Mouse (Mus musculus) retina, postnatal 7 days (tissue): ENCODE results near the gene Xrcc3.

Source experiments
- DNase-seq: peaks from one replicate; pipeline ENCODE4 v3.0.0-alpha.2; 2012; ENCODE audit warnings: low read depth, low spot score

Gene Xrcc3

DNA sequence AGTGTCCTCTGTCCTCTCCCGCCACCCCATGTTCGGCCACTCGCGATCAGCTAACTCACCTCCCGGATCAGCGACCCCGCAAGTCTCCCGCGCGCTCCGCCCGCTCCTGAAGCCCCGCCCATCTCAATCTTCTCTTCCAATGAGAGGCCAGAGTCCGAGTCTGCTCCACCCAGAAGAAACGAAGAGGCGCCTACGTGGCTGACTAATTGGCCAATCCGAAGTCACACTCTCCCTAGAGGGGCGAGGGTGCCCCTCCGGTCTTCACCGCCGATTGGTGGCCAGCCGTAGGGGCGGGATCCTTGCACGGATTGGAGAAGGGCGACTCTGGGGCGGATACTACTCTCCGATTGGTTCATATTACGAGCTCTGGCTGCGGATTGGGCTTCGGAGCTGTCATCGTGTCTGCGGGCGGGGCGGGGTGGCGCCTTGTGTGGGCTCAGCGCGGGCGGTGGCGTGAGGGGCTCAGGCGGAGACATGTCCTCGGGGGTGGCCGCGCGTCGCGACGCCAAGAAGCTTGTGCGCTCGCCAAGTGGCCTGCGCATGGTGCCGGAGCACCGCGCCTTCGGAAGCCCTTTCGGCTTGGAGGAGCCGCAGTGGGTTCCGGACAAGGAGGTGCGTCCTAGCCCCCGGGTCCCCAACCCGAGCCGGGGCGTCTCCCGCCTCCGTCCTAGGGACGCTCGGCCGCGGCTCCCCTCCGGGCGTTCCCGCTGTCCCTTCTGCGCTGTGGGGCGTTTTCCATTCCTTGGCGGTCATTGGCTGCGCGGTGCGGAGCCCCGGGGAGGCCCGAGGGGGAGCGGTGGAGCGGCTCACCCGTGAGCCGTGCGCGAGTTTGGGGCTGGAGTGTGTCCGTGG is at the start of gene Xrcc3, which contains the start of gene Zfyve21:
Gene Xrcc3 (minus strand): TSS at position 108 of the 852 bp plus-strand sequence.
Gene Zfyve21 (plus strand): TSS at position 405 of the 852 bp plus-strand sequence.
- peak; percentile 98 for DNase-seq

DNA sequence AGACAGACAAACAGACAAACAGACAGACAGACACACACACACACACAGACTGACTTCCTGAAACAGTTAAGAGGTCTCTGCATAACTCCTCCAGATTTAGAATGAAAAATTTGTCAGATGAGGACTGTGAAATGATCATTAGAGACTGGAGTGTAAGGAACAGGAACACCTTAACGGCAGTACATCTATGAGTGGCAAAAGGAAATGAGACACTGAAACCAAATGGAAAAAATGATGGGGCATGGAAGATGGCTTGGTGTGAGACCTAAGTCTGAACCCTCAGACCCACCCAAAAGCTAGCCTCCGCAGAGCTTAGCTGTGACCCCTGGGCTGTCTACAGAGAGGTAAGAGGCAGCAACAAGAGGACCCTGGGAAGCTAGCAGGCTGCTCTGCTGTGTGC is 41.8 kb upstream of the Xrcc3 start:
- DNase-seq = no peak

DNA sequence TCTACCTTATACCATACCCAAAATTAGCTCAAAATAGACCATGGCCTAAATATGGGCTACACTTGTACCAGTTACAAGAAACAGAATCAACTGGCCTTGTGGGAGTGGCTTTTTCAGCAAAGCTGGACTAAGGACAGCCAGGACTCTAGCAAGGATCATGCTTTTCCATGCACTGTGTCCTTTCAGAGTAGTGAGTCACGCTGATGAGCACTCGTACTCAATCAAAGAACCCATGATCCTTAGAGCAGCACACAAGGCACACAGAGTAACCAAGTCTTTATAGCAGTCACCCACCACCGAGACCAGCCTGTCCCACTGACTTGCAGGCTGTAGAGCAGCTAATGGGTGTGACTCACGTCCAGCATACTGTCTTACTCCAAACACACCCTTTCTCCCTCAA is 39.9 kb upstream of the Xrcc3 start:
- DNase-seq = no peak

DNA sequence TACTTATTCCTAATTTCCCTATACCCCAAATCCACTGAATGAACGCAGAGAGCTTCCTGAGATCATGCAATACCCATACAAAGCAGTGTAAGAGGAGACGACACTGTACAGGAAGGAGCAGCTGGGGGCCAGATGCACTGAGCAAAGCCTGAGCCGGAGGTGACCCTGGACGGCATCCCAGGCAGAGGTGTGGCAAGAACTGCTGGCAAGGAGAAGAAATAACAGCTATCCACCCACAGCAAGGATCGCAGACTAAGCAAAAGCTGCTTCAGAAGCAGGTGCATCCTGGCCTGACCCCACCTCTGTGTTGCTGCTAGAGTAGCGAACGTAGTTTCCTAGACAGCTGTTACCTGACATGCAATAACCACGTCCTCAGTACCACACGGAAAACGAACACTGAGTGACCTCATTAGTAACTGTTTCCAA is 39.4 kb upstream of the Xrcc3 start:
- DNase-seq = no peak

DNA sequence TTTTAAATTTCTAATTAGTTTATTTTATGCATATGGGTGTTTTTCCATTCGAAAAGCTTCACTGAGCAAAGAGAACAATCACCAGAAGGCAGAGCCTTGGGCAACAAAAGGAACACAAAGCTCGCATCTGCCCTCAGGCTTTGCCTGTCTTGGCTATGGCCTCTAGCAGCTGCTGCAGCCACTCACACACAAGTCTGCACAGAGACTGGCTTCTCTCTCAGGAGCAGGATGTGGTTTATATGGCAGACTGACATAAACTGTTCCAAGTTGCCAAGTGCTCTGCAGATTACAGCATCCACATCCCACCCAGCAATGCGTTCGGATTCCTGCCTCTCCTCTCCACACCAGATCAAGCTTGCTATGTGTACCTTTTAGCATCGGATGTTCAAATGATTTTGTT is 38.1 kb upstream of the Xrcc3 start:
- no peak for DNase-seq

DNA sequence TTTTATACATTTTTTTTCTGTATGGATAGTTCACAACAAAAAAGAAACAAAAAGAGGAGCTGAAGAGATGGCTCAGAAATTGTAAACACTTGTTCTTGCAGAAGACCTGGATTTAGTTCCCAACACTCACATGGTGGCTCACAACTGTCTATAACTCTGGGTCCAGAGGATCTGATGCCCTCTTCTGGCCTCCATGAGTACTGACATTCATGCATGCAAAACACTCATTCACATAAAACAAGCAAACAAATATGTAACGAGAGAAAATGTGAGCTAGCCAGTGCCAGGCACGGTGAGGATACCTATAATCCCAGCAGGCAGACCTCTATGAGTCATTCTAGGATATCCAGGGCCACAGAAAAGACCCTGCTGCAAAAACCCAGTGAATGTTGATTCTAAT is 37.6 kb upstream of the Xrcc3 start:
- DNase-seq = no peak

DNA sequence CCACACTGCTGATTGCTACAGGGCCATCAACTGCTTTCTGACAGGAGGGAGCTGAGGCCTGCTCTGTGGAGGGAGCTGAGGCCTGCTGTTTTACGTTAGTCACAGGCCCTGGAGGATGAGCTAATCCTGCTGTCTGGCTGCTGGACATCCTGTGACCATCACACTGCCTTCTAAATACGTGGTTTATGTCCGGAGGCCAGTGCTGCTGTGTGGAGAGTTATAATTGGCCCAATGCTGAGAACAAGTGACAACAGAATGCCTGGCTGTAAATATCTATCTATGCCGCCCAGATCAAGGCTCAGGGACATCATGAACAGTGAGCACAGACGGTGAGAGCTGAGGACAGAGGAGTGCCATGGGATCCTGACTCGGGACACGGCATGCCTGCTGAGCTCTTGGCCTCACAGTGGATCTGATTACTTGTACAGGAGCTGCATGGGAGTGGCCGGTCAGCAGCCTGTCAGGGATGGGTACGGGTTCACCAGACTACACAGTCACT is 34.7 kb upstream of the Xrcc3 start:
- no peak for DNase-seq

DNA sequence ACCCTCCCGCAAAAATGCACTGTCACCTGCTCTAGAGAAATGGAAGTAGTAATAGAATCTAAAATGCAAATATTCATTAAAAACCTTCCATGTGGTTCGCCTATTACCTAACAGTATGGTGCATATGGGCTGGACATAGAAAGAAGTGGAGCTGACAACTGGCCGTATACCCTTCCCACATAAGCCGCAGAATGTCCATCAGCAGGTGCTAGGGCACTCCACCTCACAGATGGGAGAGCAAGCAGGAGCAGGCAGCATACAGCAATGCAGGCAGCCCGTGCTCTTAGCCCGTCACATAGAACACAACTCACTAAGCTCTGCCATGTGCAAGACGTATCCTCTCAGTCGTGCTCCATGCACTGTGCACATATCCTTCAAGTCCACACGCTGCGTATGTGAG is 33.1 kb upstream of the Xrcc3 start:
- DNase-seq = no peak

DNA sequence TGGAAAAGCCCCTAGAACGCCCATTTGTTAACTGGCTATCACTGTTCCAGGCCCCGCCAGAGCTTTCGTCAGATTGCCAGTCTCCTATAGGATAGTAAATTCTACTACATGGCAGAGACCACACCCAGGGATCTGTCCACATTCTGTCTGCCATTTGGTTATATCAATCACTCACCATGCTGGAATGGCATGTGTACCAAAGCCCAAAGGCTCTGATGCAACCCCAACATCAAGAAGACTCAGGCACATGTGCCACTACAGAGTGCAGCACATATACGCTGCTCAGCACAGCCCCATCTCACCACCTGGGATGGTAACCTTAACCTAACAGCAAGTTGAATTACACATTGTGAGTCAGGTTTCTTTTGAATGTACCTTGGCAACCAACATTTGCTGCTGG is 32.3 kb upstream of the Xrcc3 start:
- DNase-seq = no peak

DNA sequence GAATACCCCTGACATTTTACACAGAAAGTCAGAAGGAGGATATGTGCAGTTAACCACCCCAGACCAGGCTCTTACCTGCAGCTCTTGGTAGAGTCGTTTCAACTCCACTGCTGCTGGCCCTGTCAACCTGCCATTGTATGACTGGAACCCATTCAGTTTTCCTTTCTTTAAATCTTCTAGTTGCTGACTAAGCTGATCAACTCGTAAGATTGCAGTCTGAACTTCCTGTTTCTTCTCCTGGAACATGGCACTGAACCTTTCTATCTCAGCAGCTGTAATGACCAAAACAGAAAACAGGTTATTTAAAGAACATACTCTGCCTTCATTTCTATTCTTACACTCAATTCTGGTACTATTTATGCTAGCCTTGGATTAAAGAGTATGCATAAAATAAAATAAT is 29.8 kb upstream of the Xrcc3 start:
- DNase-seq = no peak

DNA sequence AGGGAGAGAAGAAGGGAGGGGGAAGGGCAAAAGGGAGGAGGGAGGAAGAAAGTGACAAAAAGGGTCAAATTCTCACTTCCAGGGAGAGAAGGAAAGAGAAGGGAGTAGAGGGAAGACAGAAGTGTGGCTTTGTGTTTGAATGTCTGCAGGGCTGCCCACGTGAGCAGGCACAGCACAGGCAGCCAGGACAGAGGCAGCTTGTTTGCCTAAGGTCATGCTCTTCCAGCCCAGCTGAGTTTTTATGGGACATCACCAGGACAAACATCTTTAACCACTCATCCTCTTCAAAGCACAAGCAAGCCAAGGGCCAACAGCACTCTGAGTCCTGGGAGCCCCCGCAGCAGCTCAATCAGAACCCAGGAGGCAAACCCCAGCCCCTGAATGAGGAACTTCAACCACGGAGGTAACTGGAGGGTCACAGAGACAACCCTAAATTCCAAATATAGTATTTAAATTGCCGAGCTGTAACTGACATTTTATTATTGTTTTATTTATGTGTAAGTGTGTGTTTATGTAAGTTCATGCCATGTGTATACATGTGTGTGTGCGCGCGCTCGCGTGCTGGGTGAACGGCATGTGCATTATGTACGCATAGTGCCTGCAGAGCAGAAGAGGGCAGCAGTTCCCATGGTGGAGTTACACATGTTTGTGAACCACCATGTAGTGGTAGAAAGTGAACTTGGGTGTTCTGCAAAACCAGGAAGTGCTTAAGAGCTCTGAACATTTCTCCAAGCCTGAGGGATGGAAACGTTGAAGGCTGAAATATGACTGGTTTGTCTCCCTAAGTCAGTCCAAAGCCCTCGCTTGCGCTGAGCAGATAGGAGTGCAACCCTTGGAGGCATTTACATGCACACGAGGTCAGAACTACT is 29.1 kb upstream of the Xrcc3 start:
- no peak for DNase-seq

DNA sequence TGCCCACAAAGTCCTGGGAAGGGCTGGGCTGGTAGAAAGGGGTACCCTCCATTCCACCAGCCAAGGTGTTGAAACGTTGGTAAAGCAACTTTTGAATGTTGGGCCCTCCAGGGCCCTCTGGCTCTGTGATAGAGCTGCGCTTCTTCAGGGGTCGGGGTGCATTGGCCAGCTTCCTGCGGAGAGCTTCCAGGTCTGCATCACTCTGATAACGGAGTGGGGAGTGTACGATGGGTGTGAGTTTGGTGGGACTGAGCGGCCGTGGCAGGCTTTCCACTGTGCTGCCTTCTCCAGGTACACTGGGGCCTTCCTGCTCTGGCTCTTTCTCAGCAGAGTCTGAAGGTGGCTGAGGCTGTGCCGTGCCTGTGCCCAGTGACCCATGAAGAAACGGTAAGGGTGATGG is 19.8 kb upstream of the Xrcc3 start:
- no peak for DNase-seq

DNA sequence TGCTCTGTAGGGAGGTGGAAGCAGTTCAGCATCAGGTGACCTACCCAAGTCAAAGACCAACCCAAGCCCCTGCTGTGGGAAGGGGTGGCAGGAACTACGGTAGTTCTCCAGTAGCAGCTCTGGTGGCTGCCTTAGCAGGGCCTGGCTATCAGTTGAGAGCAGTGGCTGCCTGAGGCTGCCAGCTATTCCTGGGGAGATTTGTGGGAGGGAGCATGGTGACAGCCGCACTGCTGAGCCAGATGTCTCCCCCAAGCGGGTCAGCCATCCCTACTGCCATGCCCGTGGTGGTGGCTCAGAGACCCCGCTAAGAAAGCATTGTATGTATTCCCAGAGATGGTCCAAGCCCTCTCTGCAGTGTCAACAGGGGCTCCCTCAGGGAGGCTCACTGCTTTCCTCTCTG is 19.0 kb upstream of the Xrcc3 start:
- DNase-seq = no peak

DNA sequence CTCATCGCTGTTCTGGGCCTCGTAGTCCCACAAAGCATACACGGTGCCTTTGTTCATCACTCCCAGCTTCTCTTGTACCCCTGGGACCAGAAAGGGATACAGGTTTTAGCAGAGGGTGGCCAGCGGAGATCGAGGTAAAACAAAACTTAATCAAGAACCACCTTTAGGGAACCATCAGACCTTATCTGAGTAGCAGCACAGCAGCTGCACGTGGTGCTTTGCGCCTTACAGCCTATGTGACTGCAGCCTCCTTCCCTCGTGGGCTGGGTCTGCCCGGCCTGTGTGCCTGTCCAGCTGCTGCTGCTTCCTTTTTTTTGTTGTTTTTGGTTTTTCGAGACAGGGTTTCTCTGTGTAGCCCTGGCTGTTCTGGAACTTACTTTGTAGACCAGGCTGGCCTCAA is 16.7 kb upstream of the Xrcc3 start:
- DNase-seq = no peak

DNA sequence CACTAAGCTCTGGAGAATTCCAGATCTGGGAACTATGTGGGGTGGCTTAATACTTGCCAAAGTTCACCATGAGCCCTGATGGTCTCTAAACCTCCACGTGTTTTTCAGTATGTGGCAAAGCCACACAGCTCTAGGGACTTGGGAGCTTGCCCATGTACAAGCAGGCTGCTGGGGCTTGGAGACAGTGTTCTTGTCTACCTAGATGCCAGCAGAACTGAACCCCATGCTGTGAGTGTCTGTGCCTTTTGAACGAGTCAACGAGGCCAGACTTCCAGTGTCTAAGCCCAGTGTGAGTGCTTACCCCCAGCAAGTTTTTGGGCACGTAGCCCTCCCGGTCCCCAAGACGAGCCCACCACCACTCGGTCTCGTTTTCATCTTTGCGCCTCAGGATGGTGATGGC is 16.3 kb upstream of the Xrcc3 start:
- no peak for DNase-seq

DNA sequence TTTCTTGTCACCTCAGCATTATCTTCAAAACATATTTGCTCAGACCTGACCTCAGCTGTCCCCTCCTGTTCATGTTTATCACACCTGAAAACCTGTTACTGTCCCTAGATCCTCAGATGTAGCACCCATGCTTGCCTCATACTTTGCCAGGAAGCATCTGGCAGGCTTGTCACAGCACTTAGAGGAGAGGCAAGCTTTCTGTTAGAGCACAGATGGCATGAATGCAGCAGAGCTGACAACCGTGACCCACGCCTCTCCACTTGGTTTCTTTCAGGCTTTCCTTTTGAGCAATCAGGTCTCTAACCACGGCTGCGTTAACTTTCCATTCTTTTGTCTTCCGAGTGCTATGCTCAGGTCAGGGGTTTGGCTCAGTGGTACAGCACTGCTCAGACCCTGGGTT is 15.8 kb upstream of the Xrcc3 start:
- DNase-seq = no peak

DNA sequence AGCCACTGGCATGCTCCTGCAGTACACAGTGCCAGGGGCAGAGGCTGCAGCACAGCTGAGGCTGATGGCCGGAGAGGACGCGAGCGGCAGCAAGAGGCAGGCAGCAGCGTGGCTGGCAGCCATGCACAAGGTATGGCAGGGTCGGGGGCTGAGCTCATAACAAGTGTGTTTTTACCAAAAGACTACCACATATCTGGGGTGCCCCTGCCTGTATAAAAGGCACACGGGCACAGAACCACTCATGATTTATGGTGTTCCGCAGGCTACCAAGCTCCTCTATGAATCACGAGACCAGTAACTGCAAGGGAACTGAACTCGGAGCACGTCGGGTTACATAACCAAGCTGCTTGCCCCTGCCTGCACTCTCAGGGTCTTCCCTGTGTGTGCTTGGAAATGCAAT is 13.9 kb upstream of the Xrcc3 start:
- DNase-seq = no peak

DNA sequence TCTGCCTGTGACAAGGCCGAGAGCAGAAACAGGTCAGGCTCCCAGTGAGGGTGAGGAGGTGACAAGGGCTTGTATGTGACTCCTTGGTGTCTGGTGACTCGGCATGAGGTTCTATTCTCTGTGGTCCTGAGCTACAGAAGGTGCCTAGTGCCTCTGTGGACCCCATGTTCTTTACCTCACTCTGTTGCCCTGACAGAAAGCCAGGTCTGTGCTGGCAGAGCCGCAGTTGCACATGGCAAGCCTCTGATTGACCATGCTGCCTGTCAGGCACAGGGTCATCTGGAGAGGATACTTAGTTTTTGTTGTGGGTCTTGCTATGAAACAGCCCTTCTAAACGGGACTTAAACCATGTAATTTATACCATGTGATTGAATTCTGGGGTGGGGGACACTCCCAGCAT is 8.3 kb upstream of the Xrcc3 start:
- no peak for DNase-seq

DNA sequence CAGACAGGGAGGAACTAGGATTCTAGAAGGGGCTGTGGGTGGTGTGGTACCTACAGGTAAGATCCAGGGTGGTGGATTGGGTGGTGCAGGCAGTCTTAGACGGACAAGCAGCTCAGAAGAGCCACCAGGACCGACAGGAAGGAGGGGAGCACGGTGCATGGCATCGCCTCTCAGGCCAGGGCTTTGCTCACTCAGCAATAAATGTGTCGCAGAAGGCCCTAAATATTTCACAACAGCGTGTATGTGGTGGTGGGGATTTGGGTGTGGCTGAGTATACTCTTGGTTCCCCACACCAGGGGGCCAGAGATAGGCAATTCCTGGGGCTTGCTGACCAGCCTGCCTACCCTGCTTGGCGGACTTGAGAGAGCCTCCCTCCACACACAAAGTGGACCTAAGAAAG is 7.0 kb upstream of the Xrcc3 start:
- no peak for DNase-seq

DNA sequence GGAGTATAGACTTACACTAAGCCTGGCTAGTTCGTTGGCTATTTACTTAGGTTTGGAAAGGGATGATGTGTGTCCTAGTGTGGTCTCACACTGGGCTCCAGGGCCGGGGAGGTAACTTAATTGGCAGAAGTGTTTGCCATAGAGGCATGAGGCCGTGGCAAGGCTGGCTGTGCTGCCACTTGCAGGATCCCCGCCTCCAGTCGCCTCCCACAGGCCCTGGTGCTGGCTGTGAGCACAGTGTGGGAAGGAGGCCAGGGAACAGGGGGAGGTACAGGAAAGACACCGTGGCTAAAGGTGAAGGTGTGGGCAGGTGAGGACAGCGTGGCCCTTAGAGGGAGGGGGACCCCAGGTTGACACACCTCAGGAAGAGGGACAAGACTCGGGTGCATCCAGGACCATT is 6.3 kb upstream of the Xrcc3 start:
- no peak for DNase-seq

DNA sequence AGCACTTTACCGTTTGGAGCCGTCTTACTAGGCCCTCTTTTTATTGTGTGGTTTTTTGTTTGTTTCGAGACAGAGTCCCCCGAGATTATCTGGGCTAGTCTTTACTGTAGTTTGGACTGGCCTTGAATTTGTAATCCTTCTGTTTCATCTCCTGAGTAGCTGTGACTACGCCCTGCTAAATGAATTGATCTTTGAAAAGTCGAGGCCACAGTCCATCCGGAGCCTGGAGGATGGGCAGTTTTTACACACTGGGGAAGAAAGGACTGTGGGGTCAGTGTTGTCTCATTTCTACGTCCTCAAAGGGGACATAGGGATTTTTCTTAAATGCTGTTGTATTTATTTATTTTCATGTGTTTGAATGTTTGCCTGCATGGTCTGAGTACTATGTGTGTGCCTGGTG is 4.3 kb upstream of the Xrcc3 start:
- no peak for DNase-seq

DNA sequence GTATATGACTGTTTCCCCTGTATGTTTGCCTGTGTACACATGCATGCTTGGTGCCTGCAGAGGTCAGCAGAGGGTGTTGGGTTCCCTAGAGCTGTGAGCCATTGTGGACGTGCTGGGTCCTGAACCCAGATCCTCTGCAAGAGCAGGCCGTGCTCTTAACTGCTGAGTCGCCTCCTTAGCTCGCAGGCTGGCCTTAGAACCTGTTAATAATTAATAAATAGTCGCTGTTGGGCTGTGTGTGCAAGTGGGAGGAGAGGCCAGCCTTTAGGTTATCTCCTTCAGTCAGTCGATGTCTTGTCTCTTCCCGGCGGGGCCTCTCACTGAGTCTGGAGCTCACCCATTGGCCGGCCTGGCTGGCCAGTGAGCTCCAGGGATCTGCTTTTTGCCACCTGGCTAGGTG is 3.3 kb upstream of the Xrcc3 start:
- DNase-seq = no peak

DNA sequence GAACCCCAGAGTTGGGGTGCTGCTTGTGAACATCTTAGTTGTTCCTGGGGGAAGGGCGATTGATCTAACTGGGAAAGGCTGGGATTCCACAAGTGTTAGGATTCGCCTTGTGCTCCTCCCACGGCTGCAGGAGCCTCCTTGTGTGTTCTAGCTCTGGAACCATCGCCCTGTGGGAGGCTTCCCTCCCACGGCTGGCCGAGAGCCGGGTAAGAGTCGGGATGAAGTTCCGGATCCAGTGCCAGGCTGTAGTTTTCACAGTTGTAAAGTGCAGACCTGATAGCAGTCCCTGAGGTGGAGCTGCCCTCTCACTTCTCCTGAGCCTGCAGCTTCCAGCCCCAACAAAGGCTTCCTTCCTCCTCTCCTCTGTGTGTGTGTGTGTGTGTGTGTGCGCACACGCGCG is 2.9 kb upstream of the Xrcc3 start:
- no peak for DNase-seq
